Mouse (Mus musculus) adrenal gland, postnatal 10 days (tissue): ENCODE measurements around the gene Dnaja3. TPM values are rescaled to one million over a fixed set of nuclear protein-coding genes. Genes with fewer than 3 reads are reported as not detected.

Experiments used
- DNase-seq: peaks from one replicate; pipeline ENCODE4 v3.0.0; 2021; ENCODE audit warnings: mixed read lengths
- long read RNA-seq, 2 experiments: library from polyadenylated mRNA; stranded (forward); transcript quantifications; one replicate each; pipeline ENCODE4 v2.0.0; 2021
- total RNA-seq, 2 experiments: library from RNA; stranded (reverse); gene quantifications; 2 replicates each; pipeline ENCODE4 v1.2.3; 2021

Dnaja3 gene
- 100 to 1,000 TPM; 161 to 167 TPM for total RNA-seq
- long read RNA-seq, experiment 1, transcript Dnaja3-201 (12 exons, 2,648 nt): minor isoform, 80 of 430 reads
- long read RNA-seq, experiment 1, transcript Dnaja3-202 (11 exons, 2,505 nt): major isoform, 317 of 430 reads
- long read RNA-seq, experiment 1, partial matches to known transcripts: 14 of 430 reads
- long read RNA-seq, experiment 1, other reads (novel, unspliced or antisense): 19 of 430 reads
- long read RNA-seq, experiment 2, transcript Dnaja3-201 (12 exons, 2,648 nt): minor isoform, 33 of 198 reads
- long read RNA-seq, experiment 2, transcript Dnaja3-202 (11 exons, 2,505 nt): major isoform, 140 of 198 reads
- long read RNA-seq, experiment 2, partial matches to known transcripts: 15 of 198 reads
- long read RNA-seq, experiment 2, other reads (novel, unspliced or antisense): 10 of 198 reads

- peak; percentile 93 for DNase-seq
Observed at GRCm38 (mm10) chr16:4639831-4640237, at the start of gene Dnaja3, which contains the start of gene Vasn. TSS of gene Dnaja3 (plus strand) at chr16:4639989. TSS of gene Vasn (plus strand) at chr16:4639941.

- no peak for DNase-seq
Observed at GRCm38 (mm10) chr16:4590236-4590635, 49.6 kb upstream of the Dnaja3 start.

- peak; percentile 72 for DNase-seq
Observed at GRCm38 (mm10) chr16:4592909-4593875, 46.6 kb upstream of the Dnaja3 start.

- DNase-seq: peak; percentile 81
Observed at GRCm38 (mm10) chr16:4593971-4594813, 45.6 kb upstream of the Dnaja3 start, which contains the start of gene Glis2. TSS of gene Glis2 (plus strand) at chr16:4594713.

- no peak for DNase-seq
Observed at GRCm38 (mm10) chr16:4594814-4595526, 44.8 kb upstream of the Dnaja3 start.

GRCm38 (mm10) chr16:4595527-4595963 is 44.2 kb upstream of the Dnaja3 start:
- peak; percentile 72 for DNase-seq

GRCm38 (mm10) chr16:4596141-4596728 is 43.6 kb upstream of the Dnaja3 start:
- no peak for DNase-seq

- no peak for DNase-seq
Observed at GRCm38 (mm10) chr16:4596836-4597235, 43.0 kb upstream of the Dnaja3 start.

GRCm38 (mm10) chr16:4597296-4597695 is 42.5 kb upstream of the Dnaja3 start:
- DNase-seq: no peak

GRCm38 (mm10) chr16:4598041-4598440 is 41.7 kb upstream of the Dnaja3 start:
- DNase-seq: no peak

GRCm38 (mm10) chr16:4598891-4599543 is 40.8 kb upstream of the Dnaja3 start:
- DNase-seq: no peak

- DNase-seq: no peak
Observed at GRCm38 (mm10) chr16:4599616-4600015, 40.2 kb upstream of the Dnaja3 start.

GRCm38 (mm10) chr16:4600701-4601310 is 39.0 kb upstream of the Dnaja3 start:
- no peak for DNase-seq

GRCm38 (mm10) chr16:4602189-4602588 is 37.6 kb upstream of the Dnaja3 start:
- no peak for DNase-seq

- no peak for DNase-seq
Observed at GRCm38 (mm10) chr16:4602766-4603452, 36.9 kb upstream of the Dnaja3 start.

GRCm38 (mm10) chr16:4603453-4603837 is 36.3 kb upstream of the Dnaja3 start:
- no peak for DNase-seq

GRCm38 (mm10) chr16:4604293-4604837 is 35.4 kb upstream of the Dnaja3 start:
- no peak for DNase-seq

- DNase-seq: peak; percentile 5
Observed at GRCm38 (mm10) chr16:4605514-4606131, 34.2 kb upstream of the Dnaja3 start.
